Mouse (Mus musculus): ENCODE results near the gene Emilin1. TPM values are rescaled to one million over a fixed set of nuclear protein-coding genes. Genes with fewer than 3 reads are reported as not detected.
A peak's percentile ranks its signal among the peaks of the same experiment; 100 is the strongest.

The Emilin1 gene
- polyA plus RNA-seq, 1 experiment, result 17.6 TPM

- 75% methylated on average over 6 of the region's 6 CpGs for WGBS
- H3K4me1 ChIP-seq (ENCODE audit: control insufficient read depth, insufficient read depth, low read length), result peaks cover 2% of the 10 kb centered on the region
Observed at GRCm38 (mm10) chr5:30951706-30952105, 38.5 kb downstream of the Emilin1 start.

GRCm38 (mm10) chr5:30952551-30952950 is 39.3 kb downstream of the Emilin1 start:
- Histone ChIP-seq H3K4me1 (ENCODE audit: control insufficient read depth, insufficient read depth, low read length) (peaks cover 2% of the 10 kb centered on the region), H3K27ac (ENCODE audit: control insufficient read depth, insufficient read depth, low read depth, low read length, poor library complexity) (no peak overlapping the region), H3K4me3 (replicated peaks; ENCODE audit: control insufficient read depth, low read depth, low read length) (no peak overlapping the region)
- WGBS, result 74% methylated on average over 5 of the region's 5 CpGs
- no peak for TF ChIP-seq POLR2A (IDR thresholded peaks at IDR 0.05; ENCODE audit: borderline replicate concordance, control insufficient read depth, low read depth, low read length)

More at GRCm38 (mm10) chr5:30951706-30952105, 38.5 kb downstream of the Emilin1 start:
- Histone ChIP-seq H3K27ac (ENCODE audit: control insufficient read depth, insufficient read depth, low read depth, low read length, poor library complexity) (no peak overlapping the region), H3K4me3 (replicated peaks; ENCODE audit: control insufficient read depth, low read depth, low read length) (no peak overlapping the region)
- TF ChIP-seq CTCF (IDR thresholded peaks at IDR 0.05; ENCODE audit: control insufficient read depth, insufficient read depth, low read length) (no peak), POLR2A (IDR thresholded peaks at IDR 0.05; ENCODE audit: borderline replicate concordance, control insufficient read depth, low read depth, low read length) (no peak)

- no peak for TF ChIP-seq POLR2A (IDR thresholded peaks at IDR 0.05; ENCODE audit: borderline replicate concordance, control insufficient read depth, low read depth, low read length)
- Histone ChIP-seq H3K4me3 (replicated peaks; ENCODE audit: control insufficient read depth, low read depth, low read length) (no peak overlapping the region), H3K4me1 (ENCODE audit: control insufficient read depth, insufficient read depth, low read length) (peaks cover 6% of the 10 kb centered on the region), H3K27ac (ENCODE audit: control insufficient read depth, insufficient read depth, low read depth, low read length, poor library complexity) (no peak overlapping the region)
- WGBS, result 94% methylated on average over 6 of the region's 6 CpGs
Observed at GRCm38 (mm10) chr5:30954065-30954464, 40.9 kb downstream of the Emilin1 start.

GRCm38 (mm10) chr5:30954556-30954955 is 41.4 kb downstream of the Emilin1 start:
- 90% methylated on average over 9 of the region's 9 CpGs for WGBS
- Histone ChIP-seq H3K4me3 (replicated peaks; ENCODE audit: control insufficient read depth, low read depth, low read length) (no peak overlapping the region), H3K4me1 (ENCODE audit: control insufficient read depth, insufficient read depth, low read length) (peaks cover 5% of the 10 kb centered on the region), H3K27ac (ENCODE audit: control insufficient read depth, insufficient read depth, low read depth, low read length, poor library complexity) (no peak overlapping the region)
- TF ChIP-seq CTCF (IDR thresholded peaks at IDR 0.05; ENCODE audit: control insufficient read depth, insufficient read depth, low read length) (no peak), POLR2A (IDR thresholded peaks at IDR 0.05; ENCODE audit: borderline replicate concordance, control insufficient read depth, low read depth, low read length) (no peak)

GRCm38 (mm10) chr5:30955751-30956150 is 42.5 kb downstream of the Emilin1 start:
- no peak overlapping the region for H3K27ac ChIP-seq (ENCODE audit: control insufficient read depth, insufficient read depth, low read depth, low read length, poor library complexity)
- H3K4me3 ChIP-seq (replicated peaks; ENCODE audit: control insufficient read depth, low read depth, low read length), result no peak overlapping the region
- TF ChIP-seq CTCF (IDR thresholded peaks at IDR 0.05; ENCODE audit: control insufficient read depth, insufficient read depth, low read length) (no peak), POLR2A (IDR thresholded peaks at IDR 0.05; ENCODE audit: borderline replicate concordance, control insufficient read depth, low read depth, low read length) (no peak)
- peaks cover 3% of the 10 kb centered on the region for H3K4me1 ChIP-seq (ENCODE audit: control insufficient read depth, insufficient read depth, low read length)
- WGBS, result 89% methylated on average over 6 of the region's 6 CpGs

- WGBS, result 79% methylated on average over 6 of the region's 6 CpGs
- peaks cover 4% of the 10 kb centered on the region for H3K4me1 ChIP-seq (ENCODE audit: control insufficient read depth, insufficient read depth, low read length)
- no peak for TF ChIP-seq POLR2A (IDR thresholded peaks at IDR 0.05; ENCODE audit: borderline replicate concordance, control insufficient read depth, low read depth, low read length)
- no peak for TF ChIP-seq CTCF (IDR thresholded peaks at IDR 0.05; ENCODE audit: control insufficient read depth, insufficient read depth, low read length)
- no peak overlapping the region for H3K4me3 ChIP-seq (replicated peaks; ENCODE audit: control insufficient read depth, low read depth, low read length)
- H3K27ac ChIP-seq (ENCODE audit: control insufficient read depth, insufficient read depth, low read depth, low read length, poor library complexity), result no peak overlapping the region
Observed at GRCm38 (mm10) chr5:30957891-30958290, 44.7 kb downstream of the Emilin1 start.

GRCm38 (mm10) chr5:30959198-30959854 is 46.1 kb downstream of the Emilin1 start:
- WGBS, result 27% methylated on average over 19 of the region's 19 CpGs
- Histone ChIP-seq H3K27ac (ENCODE audit: control insufficient read depth, insufficient read depth, low read depth, low read length, poor library complexity) (peak overlapping the region; percentile 77), H3K4me1 (ENCODE audit: control insufficient read depth, insufficient read depth, low read length) (peaks cover 4% of the 10 kb centered on the region), H3K4me3 (replicated peaks; ENCODE audit: control insufficient read depth, low read depth, low read length) (peak overlapping the region; percentile 90)
- TF ChIP-seq CTCF (IDR thresholded peaks at IDR 0.05; ENCODE audit: control insufficient read depth, insufficient read depth, low read length), result no peak
- TF ChIP-seq POLR2A (IDR thresholded peaks at IDR 0.05; ENCODE audit: borderline replicate concordance, control insufficient read depth, low read depth, low read length), result no peak

- H3K4me1 ChIP-seq (ENCODE audit: control insufficient read depth, insufficient read depth, low read length), result peaks cover 4% of the 10 kb centered on the region
- peak within 1 kb of the TSS; percentile 82 for H3K27ac ChIP-seq (ENCODE audit: control insufficient read depth, insufficient read depth, low read depth, low read length, poor library complexity)
- under 1% methylated on average over 56 of the region's 56 CpGs for WGBS
- TF ChIP-seq POLR2A (IDR thresholded peaks at IDR 0.05; ENCODE audit: borderline replicate concordance, control insufficient read depth, low read depth, low read length), result peak; percentile 92
- TF ChIP-seq CTCF (IDR thresholded peaks at IDR 0.05; ENCODE audit: control insufficient read depth, insufficient read depth, low read length), result 0 out of 2 replicates have a peak, but pooled peaks have one; percentile 10
- peak within 1 kb of the TSS; percentile 90 for H3K4me3 ChIP-seq (replicated peaks; ENCODE audit: control insufficient read depth, low read depth, low read length)
Observed at GRCm38 (mm10) chr5:30959966-30960501, 46.8 kb downstream of the Emilin1 start, which contains the start of gene Preb. Gene Preb (minus strand): TSS chr5:30960361.
